Mouse (Mus musculus) frontal cortex, postnatal 14 days (tissue): Measurements from ENCODE around the gene Tor1aip1.
A peak's percentile ranks its signal among the peaks of the same experiment; 100 is the strongest.

ENCODE experiments used
- DNase-seq, 2 experiments: peaks; one replicate each; pipeline ENCODE4 v3.0.0; 2022; ENCODE audit warnings: low spot score in 2 of 2

The Tor1aip1 gene

GRCm38 (mm10) chr1:156033921-156034320, 2.4 kb downstream of the Tor1aip1 start:
- DNase-seq: no peak

GRCm38 (mm10) chr1:156028340-156028975, 7.8 kb downstream of the Tor1aip1 start:
- no peak for DNase-seq

- no peak for DNase-seq
Measured at GRCm38 (mm10) chr1:156027849-156028248, 8.4 kb downstream of the Tor1aip1 start.

- DNase-seq: no peak
Measured at GRCm38 (mm10) chr1:156024831-156025503, 11.3 kb downstream of the Tor1aip1 start.

- no peak for DNase-seq
Measured at GRCm38 (mm10) chr1:156020402-156020801, 15.9 kb downstream of the Tor1aip1 start.

- no peak for DNase-seq
Measured at GRCm38 (mm10) chr1:156019800-156020199, 16.5 kb downstream of the Tor1aip1 start.

- no peak for DNase-seq
Measured at GRCm38 (mm10) chr1:156009003-156009402, 27.3 kb downstream of the Tor1aip1 start.

GRCm38 (mm10) chr1:156005906-156006305, 30.4 kb downstream of the Tor1aip1 start:
- no peak for DNase-seq

- no peak for DNase-seq
Measured at GRCm38 (mm10) chr1:156003201-156003935, 32.9 kb downstream of the Tor1aip1 start.

GRCm38 (mm10) chr1:156002366-156002765, 33.9 kb downstream of the Tor1aip1 start:
- no peak for DNase-seq

GRCm38 (mm10) chr1:155995612-155996011, 40.7 kb downstream of the Tor1aip1 start:
- no peak for DNase-seq

- DNase-seq: no peak
Measured at GRCm38 (mm10) chr1:155994524-155994923, 41.8 kb downstream of the Tor1aip1 start.

GRCm38 (mm10) chr1:155990391-155990790, 45.9 kb downstream of the Tor1aip1 start:
- no peak for DNase-seq

- no peak for DNase-seq
Measured at GRCm38 (mm10) chr1:155989387-155989786, 46.9 kb downstream of the Tor1aip1 start.

- no peak for DNase-seq
Measured at GRCm38 (mm10) chr1:155987625-155988024, 48.7 kb downstream of the Tor1aip1 start.

- DNase-seq: no peak
Measured at GRCm38 (mm10) chr1:155974931-155975330, 61.3 kb downstream of the Tor1aip1 start.

GRCm38 (mm10) chr1:155973719-155974379, 62.4 kb downstream of the Tor1aip1 start:
- DNase-seq: peak in 1 of 2 experiments; percentile 10

GRCm38 (mm10) chr1:155973068-155973718, 63.1 kb downstream of the Tor1aip1 start, which contains the start of gene Cep350:
Gene Cep350, minus strand, starts transcription at chr1:155973255.
- DNase-seq: peak; percentile 93 to 96

GRCm38 (mm10) chr1:155972146-155973067, 63.9 kb downstream of the Tor1aip1 start:
- no peak for DNase-seq
